Mouse (Mus musculus) forebrain, postnatal 0 days (tissue): ENCODE data around the gene Dbh. TPM values are rescaled to one million over a fixed set of nuclear protein-coding genes. Genes with fewer than 3 reads are reported as not detected.

Experiments
- ATAC-seq: fragments of 200-750 bp; cut with Nextera tagmentation; 2 replicates; pipeline ENCODE4 v1.8.0; 2017; ENCODE audit warnings: mild to moderate bottlenecking, moderate library complexity
- DNase-seq: peaks from one replicate; pipeline ENCODE4 v3.0.0-alpha.2; 2015
- H3K27ac ChIP-seq: fragments of 300-500 bp; sonication (generic); 2 replicates; pipeline ENCODE4 v1.5.1; 2014; ENCODE audit warnings: low read depth, mild to moderate bottlenecking, antibody characterized with exemption, low read length, moderate library complexity, mixed read lengths
- H3K27me3 ChIP-seq: fragments of 300-500 bp; sonication (generic); 2 replicates; pipeline ENCODE4 v1.6.1; 2014; ENCODE audit warnings: mild to moderate bottlenecking, low read length, mixed read lengths; ENCODE audit not compliant: insufficient read depth
- H3K36me3 ChIP-seq: fragments of 300-500 bp; sonication (generic); 2 replicates; pipeline ENCODE4 v1.6.1; 2014; ENCODE audit warnings: mild to moderate bottlenecking, moderate library complexity; ENCODE audit not compliant: insufficient read depth
- H3K4me1 ChIP-seq: fragments of 300-500 bp; sonication (generic); 2 replicates; pipeline ENCODE4 v1.6.1; 2014; ENCODE audit warnings: antibody characterized with exemption; ENCODE audit not compliant: insufficient read depth
- H3K4me2 ChIP-seq: fragments of 300-500 bp; sonication (generic); 2 replicates; pipeline ENCODE4 v1.6.1; 2014; ENCODE audit warnings: low read depth, mild to moderate bottlenecking, moderate library complexity
- H3K4me3 ChIP-seq: fragments of 300-500 bp; sonication (generic); 2 replicates; pipeline ENCODE4 v1.5.1; 2014; ENCODE audit warnings: low read depth, low read length, mixed read lengths
- H3K9ac ChIP-seq: fragments of 300-500 bp; sonication (generic); 2 replicates; pipeline ENCODE4 v1.6.1; 2014; ENCODE audit warnings: mild to moderate bottlenecking
- H3K9me3 ChIP-seq: fragments of 300-500 bp; sonication (generic); 2 replicates; pipeline ENCODE4 v1.6.1; 2016; ENCODE audit warnings: low read length
- CTCF ChIP-seq: sonication (generic); IDR thresholded peaks from 2 replicates; pipeline ENCODE4 v1.5.1; 2016; ENCODE audit warnings: antibody characterized with exemption, control low read depth, low read depth
- WGBS: fragments of 180-500 bp; shearing (Covaris S2); extraction: QIAGEN DNeasy Blood & Tissue Kit; methylation state at CpG from one replicate; pipeline ENCODE4 v1.1.7; 2014; 5-methylcytosine and 5-hydroxymethylcytosine counted together
- polyA plus RNA-seq: library from polyadenylated mRNA; unstranded; fragments of >200 nt; fragmentation: Nextera tagmentation; extraction: Ambion mirVana; gene quantifications from 2 replicates; pipeline ENCODE4 v1.2.1, GENCODE M21; 2015
- total RNA-seq: library from RNA; depleted of rRNA; stranded (reverse); fragments of >200 nt; gene quantifications from 2 replicates; pipeline ENCODE4 v1.2.3, GENCODE M21; 2014

Gene Dbh
- total and polyA plus RNA-seq, 2 experiments from 2014 or later: 0.05 to 0.15 TPM

GRCm38 (mm10) chr2:27125979-27126378 is 39.1 kb upstream of the Dbh start:
- H3K4me1 ChIP-seq: no peaks in the 10 kb centered on the region
- 41% methylated on average over 10 of the region's 10 CpGs for WGBS
- no peak overlapping the region for H3K27ac ChIP-seq
- no peaks in the 10 kb centered on the region for H3K9me3 ChIP-seq
- H3K4me2 ChIP-seq: no peak overlapping the region
- no peak overlapping the region for H3K4me3 ChIP-seq
- no peaks in the 10 kb centered on the region for H3K27me3 ChIP-seq
- H3K9ac ChIP-seq: no peak overlapping the region
- DNase-seq: no peak
- peak; percentile 77 for TF ChIP-seq CTCF
- no peaks in the 10 kb centered on the region for H3K36me3 ChIP-seq
- ATAC-seq: no peak

GRCm38 (mm10) chr2:27126496-27126895 is 38.5 kb upstream of the Dbh start:
- Histone ChIP-seq H3K9ac (no peak overlapping the region), H3K27me3 (no peaks in the 10 kb centered on the region), H3K9me3 (no peaks in the 10 kb centered on the region), H3K4me3 (no peak overlapping the region), H3K4me2 (no peak overlapping the region), H3K4me1 (no peaks in the 10 kb centered on the region), H3K27ac (no peak overlapping the region), H3K36me3 (no peaks in the 10 kb centered on the region)
- ATAC-seq: no peak
- TF ChIP-seq CTCF: no peak
- no peak for DNase-seq
- 68% methylated on average over 4 of the region's 4 CpGs for WGBS

DNA sequence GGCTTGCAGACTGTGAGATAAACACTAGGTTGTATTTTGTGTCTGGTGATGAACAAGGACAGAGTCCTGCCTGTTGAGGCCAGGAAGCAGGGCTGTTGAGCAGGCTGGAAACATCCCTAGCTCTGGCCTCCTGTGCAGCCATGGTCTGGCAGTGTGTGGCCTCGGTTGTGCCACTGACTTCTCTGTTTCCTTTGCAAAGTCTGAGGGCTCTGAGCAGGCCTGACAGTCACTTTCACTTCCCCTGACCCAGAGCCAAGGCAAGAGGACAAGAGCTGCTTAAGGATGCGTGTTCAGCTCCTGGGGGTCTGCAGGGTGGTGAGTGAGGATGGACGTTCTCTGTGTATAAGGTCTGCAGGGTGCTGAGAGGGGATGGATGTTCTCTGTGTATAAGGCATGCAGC is 36.0 kb upstream of the Dbh start:
- H3K27me3 ChIP-seq: no peaks in the 10 kb centered on the region
- no peak for TF ChIP-seq CTCF
- no peaks in the 10 kb centered on the region for H3K36me3 ChIP-seq
- H3K9me3 ChIP-seq: no peaks in the 10 kb centered on the region
- no peak overlapping the region for H3K9ac ChIP-seq
- DNase-seq (no peak), ATAC-seq (no peak)
- H3K4me1 ChIP-seq: no peaks in the 10 kb centered on the region
- no peak overlapping the region for H3K4me3 ChIP-seq
- H3K4me2 ChIP-seq: no peak overlapping the region
- 78% methylated on average over 3 of the region's 3 CpGs for WGBS
- no peak overlapping the region for H3K27ac ChIP-seq

- 74% methylated on average over 5 of the region's 5 CpGs for WGBS
- TF ChIP-seq CTCF: no peak
- ATAC-seq: no peak
- H3K4me2 ChIP-seq: no peak overlapping the region
- H3K27ac ChIP-seq: no peak overlapping the region
- no peak for DNase-seq
- H3K4me1 ChIP-seq: no peaks in the 10 kb centered on the region
- no peak overlapping the region for H3K4me3 ChIP-seq
- no peaks in the 10 kb centered on the region for H3K9me3 ChIP-seq
- no peak overlapping the region for H3K9ac ChIP-seq
- H3K36me3 ChIP-seq: no peaks in the 10 kb centered on the region
- no peaks in the 10 kb centered on the region for H3K27me3 ChIP-seq
Observed at GRCm38 (mm10) chr2:27135935-27136334, 29.1 kb upstream of the Dbh start.

DNA sequence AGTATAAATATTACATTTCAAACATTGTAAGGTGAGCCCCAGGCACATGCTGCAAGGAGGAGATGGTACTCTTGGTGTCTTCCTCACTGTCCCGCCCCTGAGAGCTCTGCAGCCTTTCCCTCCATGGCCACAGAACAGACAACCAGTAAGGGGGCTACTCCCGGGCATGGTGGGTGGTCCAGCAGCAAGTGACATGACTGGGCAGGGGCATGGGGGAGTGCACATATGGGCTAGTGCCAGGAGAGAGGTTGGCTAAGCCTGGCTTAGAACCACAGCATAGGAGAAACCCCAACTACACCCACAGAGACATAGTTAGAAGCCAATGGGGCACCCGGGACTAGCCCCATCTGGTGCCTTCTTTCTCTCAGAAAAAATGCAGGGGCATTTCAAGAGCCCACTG is 28.7 kb upstream of the Dbh start:
- Histone ChIP-seq H3K27ac (no peak overlapping the region), H3K36me3 (no peaks in the 10 kb centered on the region), H3K9me3 (no peaks in the 10 kb centered on the region), H3K4me3 (no peak overlapping the region), H3K4me2 (no peak overlapping the region), H3K4me1 (no peaks in the 10 kb centered on the region), H3K27me3 (no peaks in the 10 kb centered on the region), H3K9ac (no peak overlapping the region)
- no peak for ATAC-seq
- 70% methylated on average over 3 of the region's 3 CpGs for WGBS
- no peak for DNase-seq
- no peak for TF ChIP-seq CTCF

- H3K4me1 ChIP-seq: no peaks in the 10 kb centered on the region
- ATAC-seq (no peak), DNase-seq (no peak)
- no peak overlapping the region for H3K27ac ChIP-seq
- no peaks in the 10 kb centered on the region for H3K27me3 ChIP-seq
- no peak overlapping the region for H3K9ac ChIP-seq
- WGBS: 77% methylated on average over 1 of the region's 1 CpGs
- no peaks in the 10 kb centered on the region for H3K36me3 ChIP-seq
- no peak overlapping the region for H3K4me3 ChIP-seq
- TF ChIP-seq CTCF: no peak
- H3K4me2 ChIP-seq: no peak overlapping the region
- H3K9me3 ChIP-seq: no peaks in the 10 kb centered on the region
Observed at GRCm38 (mm10) chr2:27136789-27137188, 28.2 kb upstream of the Dbh start.

GRCm38 (mm10) chr2:27138356-27138755 is 26.7 kb upstream of the Dbh start:
- WGBS: 78% methylated on average over 4 of the region's 4 CpGs

More at GRCm38 (mm10) chr2:27138356-27138755, 26.7 kb upstream of the Dbh start:
- H3K36me3 ChIP-seq: no peaks in the 10 kb centered on the region
- H3K4me1 ChIP-seq: no peaks in the 10 kb centered on the region
- H3K9me3 ChIP-seq: no peaks in the 10 kb centered on the region
- H3K4me3 ChIP-seq: no peak overlapping the region
- H3K9ac ChIP-seq: no peak overlapping the region
- no peak overlapping the region for H3K4me2 ChIP-seq
- ATAC-seq (no peak), DNase-seq (no peak)
- TF ChIP-seq CTCF: no peak
- H3K27ac ChIP-seq: no peak overlapping the region
- no peaks in the 10 kb centered on the region for H3K27me3 ChIP-seq
